Mouse (Mus musculus) small intestine, adult 2 months (tissue): Measurements from ENCODE around the gene Cep72. TPM values are rescaled to one million over a fixed set of nuclear protein-coding genes. Genes with fewer than 3 reads are reported as not detected.
A peak's percentile ranks its signal among the peaks of the same experiment; 100 is the strongest.

Experiments used
- H3K27ac ChIP-seq: fragments of 200-500 bp; 2 replicates; pipeline ENCODE4 v1.5.1; 2012; ENCODE audit warnings: low read depth, low read length, control low read depth, inconsistent platforms; ENCODE audit not compliant: insufficient read depth
- H3K27me3 ChIP-seq: fragments of 200-500 bp; 2 replicates; pipeline ENCODE4 v1.6.1; 2012; ENCODE audit warnings: mild to moderate bottlenecking, moderate library complexity, low read length, inconsistent platforms; ENCODE audit not compliant: control insufficient read depth, insufficient read depth
- H3K36me3 ChIP-seq: fragments of 200-500 bp; 2 replicates; pipeline ENCODE4 v1.6.1; 2012; ENCODE audit warnings: mild to moderate bottlenecking, low read length, control low read depth, inconsistent platforms; ENCODE audit not compliant: control insufficient read depth, insufficient read depth
- H3K4me1 ChIP-seq: fragments of 200-500 bp; 2 replicates; pipeline ENCODE4 v1.6.1; 2012; ENCODE audit warnings: low read length, inconsistent platforms, mixed read lengths; ENCODE audit not compliant: control insufficient read depth, insufficient read depth, insufficient read length
- H3K4me3 ChIP-seq: fragments of 200-500 bp; 2 replicates; pipeline ENCODE4 v1.5.1; 2012; ENCODE audit warnings: low read depth, mild to moderate bottlenecking, control low read depth, inconsistent platforms, low read length, moderate library complexity
- CTCF ChIP-seq: fragments of 200-500 bp; IDR thresholded peaks from 2 replicates; pipeline ENCODE4 v1.5.1; 2012; ENCODE audit warnings: low read depth, mild to moderate bottlenecking, control low read depth, inconsistent platforms, low read length, moderate library complexity, mixed read lengths; ENCODE audit not compliant: insufficient replicate concordance, insufficient read length; ENCODE audit errors: extremely low read depth
- POLR2A ChIP-seq: fragments of 200-500 bp; IDR thresholded peaks from 2 replicates; pipeline ENCODE4 v1.6.1; 2012; ENCODE audit warnings: low read depth, mild to moderate bottlenecking, control low read depth, inconsistent platforms, low read length, moderate library complexity
- WGBS: fragments of 180-500 bp; shearing (Covaris S2); methylation state at CpG from one replicate; pipeline ENCODE4 v1.1.7; 2018; 5-methylcytosine and 5-hydroxymethylcytosine counted together
- polyA plus RNA-seq: library from polyadenylated mRNA; depleted of rRNA; stranded (reverse); fragments of >200 nt; gene quantifications from 2 replicates; pipeline ENCODE4 v1.2.3, GENCODE M21; 2012; rRNA removed

Cep72 gene
- polyA plus RNA-seq: 0.70 and 1.4 TPM in 2 replicates

DNA sequence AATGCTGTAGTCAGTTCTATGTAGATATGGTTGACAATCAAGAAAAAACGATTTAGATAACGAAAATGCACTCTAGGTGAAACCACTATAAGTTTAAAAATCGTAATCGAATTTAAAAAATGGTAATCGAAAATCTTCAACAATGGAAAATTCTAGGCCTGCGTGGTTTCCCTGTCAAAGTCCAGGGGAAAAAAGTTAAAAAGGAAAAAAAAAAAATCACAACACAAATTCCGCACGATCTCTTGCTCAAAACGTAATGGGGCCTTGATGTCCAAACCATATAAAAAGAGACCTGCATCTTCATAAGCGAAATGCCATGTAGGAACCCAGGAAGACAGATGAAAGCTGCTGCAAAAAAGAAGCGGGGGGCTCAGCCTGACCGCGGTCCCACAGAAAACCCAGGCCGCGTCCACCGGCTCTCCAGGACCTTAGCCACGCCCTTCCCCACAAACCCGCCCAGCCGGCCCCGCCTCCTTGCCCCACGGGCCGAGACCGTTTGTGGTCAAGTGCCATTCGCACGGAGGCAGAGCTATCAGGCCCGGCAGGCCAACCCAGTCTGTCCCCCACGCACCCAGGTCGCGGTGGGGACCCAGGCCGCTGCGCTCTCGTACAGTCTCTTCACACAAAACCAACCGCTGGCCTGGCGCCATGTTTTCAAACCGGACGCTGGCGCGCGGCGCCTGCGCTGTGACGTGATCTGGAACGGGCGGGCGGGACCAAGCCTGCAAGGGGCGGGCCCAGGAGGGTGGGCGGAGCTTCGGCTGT is at the start of gene Cep72:
Gene Cep72 (minus strand): TSS at position 687 of the 765 bp plus-strand sequence.
- Histone ChIP-seq H3K4me3 (peak within 1 kb of the TSS; percentile 86), H3K27me3 (no peaks in the 10 kb centered on the region), H3K27ac (peak within 1 kb of the TSS; percentile 64), H3K4me1 (no peaks in the 10 kb centered on the region), H3K36me3 (0 out of 2 replicates have a peak, but pooled peaks cover 2% of the 10 kb centered on the region)
- TF ChIP-seq CTCF (no peak), POLR2A (no peak)
- WGBS: 2% methylated on average over 48 of the region's 48 CpGs

DNA sequence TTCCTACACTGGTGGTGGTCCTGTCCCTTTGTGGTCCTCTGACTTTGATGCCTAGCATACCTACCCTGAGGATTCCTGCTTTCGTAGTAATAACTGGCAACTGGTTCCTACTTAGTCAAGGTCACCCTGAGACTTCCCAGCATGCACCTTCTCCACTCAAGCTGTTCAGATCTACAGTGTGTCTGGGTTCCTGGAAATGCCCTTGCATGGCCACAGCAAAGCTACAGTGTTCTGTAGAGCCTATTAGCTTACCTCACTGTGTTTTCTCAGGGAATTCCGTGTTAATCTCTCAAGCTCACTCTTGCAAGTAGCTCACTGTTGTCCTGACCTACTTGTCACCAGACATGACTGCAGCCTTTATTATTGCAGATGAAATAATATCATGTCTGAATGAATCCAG is 45.3 kb upstream of the Cep72 start:
- TF ChIP-seq POLR2A (no peak), CTCF (no peak)
- peak overlapping the region; percentile 62 for H3K27ac ChIP-seq
- 99% methylated on average over 2 of the region's 2 CpGs for WGBS

DNA sequence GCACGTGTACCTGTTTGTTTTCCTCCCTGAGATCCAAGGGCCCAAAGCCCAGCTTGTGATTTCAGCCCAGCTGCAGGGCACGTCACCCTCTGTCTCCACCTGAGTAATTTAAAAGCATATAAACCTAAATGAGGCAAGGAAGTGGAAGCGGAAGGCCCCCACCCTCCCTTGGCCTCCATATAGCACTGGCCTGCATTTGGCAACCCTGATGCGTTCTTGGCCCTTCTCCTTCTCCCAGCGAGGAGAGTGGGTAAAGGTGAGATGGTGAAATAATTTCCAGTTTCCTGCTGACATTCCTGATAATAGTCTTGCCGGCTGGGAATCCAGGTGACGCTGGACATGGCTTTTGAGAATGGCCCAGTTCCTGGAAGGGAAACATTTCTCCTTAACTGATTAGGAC is 42.3 kb upstream of the Cep72 start:
- Histone ChIP-seq H3K4me3 (no peak overlapping the region), H3K4me1 (peaks cover 50% of the 10 kb centered on the region; the same call in 1 of the 2 replicates), H3K27me3 (no peaks in the 10 kb centered on the region), H3K27ac (peak overlapping the region; percentile 95), H3K36me3 (no peaks in the 10 kb centered on the region)
- no peak for TF ChIP-seq POLR2A
- TF ChIP-seq CTCF: no peak
- 24% methylated on average over 7 of the region's 7 CpGs for WGBS

More for the DNA sequence above, 45.3 kb upstream of the Cep72 start:
- no peaks in the 10 kb centered on the region for H3K27me3 ChIP-seq
- no peak overlapping the region for H3K4me3 ChIP-seq
- no peaks in the 10 kb centered on the region for H3K36me3 ChIP-seq
- H3K4me1 ChIP-seq: peaks cover 57% of the 10 kb centered on the region; the same call in 1 of the 2 replicates

GRCm38 (mm10) chr13:74102831-74103582 is 40.9 kb upstream of the Cep72 start:
- Histone ChIP-seq H3K27ac (peak overlapping the region; percentile 90), H3K4me1 (peaks cover 51% of the 10 kb centered on the region; the same call in 1 of the 2 replicates), H3K4me3 (no peak overlapping the region), H3K36me3 (no peaks in the 10 kb centered on the region), H3K27me3 (no peaks in the 10 kb centered on the region)
- WGBS: 61% methylated on average over 4 of the region's 4 CpGs
- TF ChIP-seq POLR2A (no peak), CTCF (no peak)

GRCm38 (mm10) chr13:74102108-74102830 is 40.2 kb upstream of the Cep72 start:
- H3K4me3 ChIP-seq: no peak overlapping the region
- H3K27ac ChIP-seq: peak overlapping the region; percentile 92
- TF ChIP-seq POLR2A: no peak
- TF ChIP-seq CTCF: no peak
- WGBS: 28% methylated on average over 8 of the region's 8 CpGs
- no peaks in the 10 kb centered on the region for H3K27me3 ChIP-seq
- H3K4me1 ChIP-seq: peaks cover 50% of the 10 kb centered on the region; the same call in 1 of the 2 replicates
- no peaks in the 10 kb centered on the region for H3K36me3 ChIP-seq

GRCm38 (mm10) chr13:74098913-74099312 is 36.8 kb upstream of the Cep72 start:
- no peak for TF ChIP-seq POLR2A
- no peak for TF ChIP-seq CTCF
- Histone ChIP-seq H3K27me3 (no peaks in the 10 kb centered on the region), H3K36me3 (no peaks in the 10 kb centered on the region), H3K27ac (peak overlapping the region; percentile 84), H3K4me1 (peaks cover 34% of the 10 kb centered on the region; the same call in 1 of the 2 replicates), H3K4me3 (no peak overlapping the region)
- 36% methylated on average over 6 of the region's 6 CpGs for WGBS

DNA sequence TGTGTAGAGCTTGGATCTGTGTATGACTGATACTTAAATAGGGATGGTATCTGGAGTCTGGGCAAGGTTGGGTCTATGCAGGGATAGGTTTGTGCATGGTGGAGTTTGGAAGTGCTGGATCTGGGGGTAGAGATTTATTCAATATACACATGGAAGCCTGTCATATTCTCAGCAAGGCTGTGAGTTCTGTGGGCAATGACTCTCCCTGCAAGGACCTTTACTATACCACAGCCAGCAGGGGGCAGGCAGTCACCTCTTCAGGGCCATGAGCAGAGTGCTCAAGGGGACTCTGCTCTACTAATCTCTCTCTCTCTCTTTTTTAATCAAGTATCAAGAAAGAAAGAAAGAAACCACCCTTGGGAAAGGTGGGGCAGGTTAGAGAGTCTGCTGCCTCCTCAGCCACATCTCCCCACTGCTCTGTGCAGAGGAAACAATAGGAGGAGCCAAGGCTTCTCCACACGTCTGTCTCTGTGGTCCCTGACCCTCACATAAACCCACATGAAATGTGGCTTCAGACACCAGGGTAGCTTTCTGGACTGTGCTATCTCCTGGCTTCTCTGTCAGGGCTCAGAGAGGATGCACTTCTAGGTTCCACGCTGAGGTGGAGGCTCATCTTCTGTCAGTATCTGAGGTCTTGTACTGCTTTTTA is 34.7 kb upstream of the Cep72 start:
- no peak for TF ChIP-seq POLR2A
- TF ChIP-seq CTCF: peak; percentile 83; the same call in 1 of the 2 replicates
- peaks cover 21% of the 10 kb centered on the region; the same call in 1 of the 2 replicates for H3K4me1 ChIP-seq
- 47% methylated on average over 2 of the region's 2 CpGs for WGBS
- no peaks in the 10 kb centered on the region for H3K27me3 ChIP-seq
- no peak overlapping the region for H3K4me3 ChIP-seq
- no peaks in the 10 kb centered on the region for H3K36me3 ChIP-seq
- H3K27ac ChIP-seq: no peak overlapping the region
